Mouse (Mus musculus) heart, adult 2 months (tissue): ENCODE results near the gene Dgkg. TPM values are rescaled to one million over a fixed set of nuclear protein-coding genes. Genes with fewer than 3 reads are reported as not detected.

Source experiments
- DNase-seq, 2 experiments: peaks; one replicate each; pipeline ENCODE4 v3.0.0; 2021
- H3K27ac ChIP-seq: fragments of 200-600 bp; 2 replicates; pipeline ENCODE4 v1.8.1; 2022
- H3K27me3 ChIP-seq: fragments of 200-500 bp; 2 replicates; pipeline ENCODE4 v1.6.1; 2012; ENCODE audit warnings: mild to moderate bottlenecking, low read length, inconsistent platforms, mixed read lengths; ENCODE audit not compliant: control insufficient read depth, insufficient read depth
- H3K36me3 ChIP-seq: fragments of 200-500 bp; 2 replicates; pipeline ENCODE4 v1.6.1; 2012; ENCODE audit warnings: low read length, inconsistent platforms; ENCODE audit not compliant: control insufficient read depth, insufficient read depth
- H3K4me1 ChIP-seq: fragments of 200-500 bp; 2 replicates; pipeline ENCODE4 v1.6.1; 2011; ENCODE audit warnings: low read length; ENCODE audit not compliant: control insufficient read depth, insufficient read depth
- H3K4me3 ChIP-seq: fragments of 200-600 bp; 2 replicates; pipeline ENCODE4 v1.8.1; 2022
- H3K79me2 ChIP-seq: fragments of 200-500 bp; replicated peaks from 2 replicates; pipeline ENCODE4 v1.6.1; 2012; ENCODE audit warnings: mild to moderate bottlenecking, inconsistent platforms, low read length, moderate library complexity, mixed read lengths; ENCODE audit not compliant: control insufficient read depth, insufficient read depth
- H3K9ac ChIP-seq: fragments of 200-500 bp; 2 replicates; pipeline ENCODE4 v1.6.1; 2012; ENCODE audit warnings: low read depth, mild to moderate bottlenecking, control low read depth, inconsistent platforms, low read length, mixed read lengths
- CTCF ChIP-seq: fragments of 200-600 bp; IDR thresholded peaks from 2 replicates; pipeline ENCODE4 v1.8.1; 2022; ENCODE audit warnings: antibody characterized with exemption, mild to moderate bottlenecking, moderate library complexity
- EP300 ChIP-seq: fragments of 200-500 bp; IDR thresholded peaks from 2 replicates; pipeline ENCODE4 v1.6.1; 2011; ENCODE audit warnings: low read depth, low read length, control low read depth; ENCODE audit not compliant: insufficient read depth
- POLR2A ChIP-seq: fragments of 200-500 bp; IDR thresholded peaks from 2 replicates; pipeline ENCODE4 v1.6.1; 2011; ENCODE audit warnings: mild to moderate bottlenecking, low read depth, low read length, control low read depth; ENCODE audit not compliant: insufficient read depth
- WGBS: fragments of 180-500 bp; shearing (Covaris S2); methylation state at CpG from one replicate; pipeline ENCODE4 v1.1.7; 2018; 5-methylcytosine and 5-hydroxymethylcytosine counted together
- intact Hi-C: fragments of 180-260 bp; cut with DNase I; formaldehyde crosslinking; loops from one replicate; pipeline ENCODE4 v1.15.1; 2025
- polyA plus RNA-seq: library from polyadenylated mRNA; depleted of rRNA; stranded (reverse); fragments of >200 nt; gene quantifications from 2 replicates; pipeline ENCODE4 v1.2.3, GENCODE M21; 2012
- total RNA-seq, 2 experiments: library from RNA; stranded (reverse); gene quantifications; 2 replicates each; pipeline ENCODE4 v1.2.3; 2021

Dgkg gene
- total and polyA plus RNA-seq, 3 experiments: 0.25 to 0.96 (median 0.39) TPM

- no peak for TF ChIP-seq CTCF
- TF ChIP-seq POLR2A: no peak
- no peak for TF ChIP-seq EP300
- Histone ChIP-seq H3K4me3 (no peak overlapping the region), H3K27ac (no peak overlapping the region), H3K9ac (no peak overlapping the region), H3K36me3 (no peaks in the 10 kb centered on the region), H3K79me2 (no peaks in the 10 kb centered on the region), H3K27me3 (peaks cover 7% of the 10 kb centered on the region), H3K4me1 (no peaks in the 10 kb centered on the region)
- intact Hi-C loops: no loop called here
- WGBS: 53% methylated on average over 5 of the region's 5 CpGs
- DNase-seq: no peak
These were observed 1.8 kb downstream of the Dgkg start for GRCm38 (mm10) chr16:22655223-22655622.

DNA sequence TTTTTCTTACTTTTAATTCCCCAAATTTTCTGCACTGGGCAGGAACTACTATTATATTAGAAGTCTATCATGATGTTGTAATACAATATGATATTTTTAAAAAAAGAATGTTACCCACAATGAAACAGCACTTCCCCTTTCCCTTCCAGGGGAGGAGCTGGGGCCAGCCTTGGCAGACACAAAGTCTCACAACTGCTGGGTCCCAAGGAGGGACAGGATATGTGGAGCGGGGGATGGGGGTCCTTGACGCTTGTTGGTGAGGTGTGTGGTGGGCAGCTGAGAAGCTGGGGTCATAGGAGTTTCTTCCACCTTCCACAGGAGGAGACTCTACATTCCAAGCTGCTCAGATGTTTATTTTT is 2.6 kb downstream of the Dgkg start:
- Histone ChIP-seq H3K79me2 (no peaks in the 10 kb centered on the region), H3K27me3 (peaks cover 7% of the 10 kb centered on the region), H3K4me3 (no peak overlapping the region), H3K9ac (no peak overlapping the region), H3K27ac (no peak overlapping the region), H3K36me3 (no peaks in the 10 kb centered on the region), H3K4me1 (no peaks in the 10 kb centered on the region)
- peak in 1 of 2 experiments; percentile 8 for DNase-seq
- intact Hi-C loops: no loop called here
- no peak for TF ChIP-seq CTCF
- no peak for TF ChIP-seq POLR2A
- TF ChIP-seq EP300: no peak
- 31% methylated on average over 2 of the region's 2 CpGs for WGBS

- WGBS: 82% methylated on average over 11 of the region's 11 CpGs
- intact Hi-C loops: no loop called here
- H3K27ac ChIP-seq: no peak overlapping the region
- no peaks in the 10 kb centered on the region for H3K79me2 ChIP-seq
- H3K27me3 ChIP-seq: peaks cover 7% of the 10 kb centered on the region
- H3K4me3 ChIP-seq: no peak overlapping the region
- H3K36me3 ChIP-seq: no peaks in the 10 kb centered on the region
- H3K9ac ChIP-seq: no peak overlapping the region
- TF ChIP-seq POLR2A (no peak), CTCF (no peak), EP300 (no peak)
- no peak for DNase-seq
- H3K4me1 ChIP-seq: no peaks in the 10 kb centered on the region
These were observed 3.1 kb downstream of the Dgkg start for GRCm38 (mm10) chr16:22653817-22654476.

DNA sequence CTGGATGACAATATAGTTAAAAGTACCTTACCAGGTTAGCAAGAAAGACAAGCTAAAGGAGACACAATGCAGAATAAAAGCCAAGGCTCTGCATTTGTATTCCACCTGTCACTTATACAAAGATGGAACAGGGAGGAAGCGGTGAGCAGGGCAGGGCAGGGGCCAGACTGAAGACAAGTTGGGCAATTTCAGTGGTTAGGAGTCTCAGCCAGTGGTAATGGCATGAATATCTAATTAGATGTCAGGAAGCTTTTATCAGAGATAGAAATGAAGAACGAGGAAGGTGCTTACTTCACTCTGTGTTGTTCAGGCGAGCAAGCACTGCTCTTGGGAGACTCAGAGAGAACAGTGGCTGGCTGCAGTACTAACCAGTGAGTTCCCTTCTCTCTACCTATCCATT is 5.8 kb downstream of the Dgkg start:
- WGBS: 50% methylated on average over 3 of the region's 3 CpGs
- intact Hi-C loops: no loop called here
- no peak for DNase-seq
- no peak overlapping the region for H3K9ac ChIP-seq
- peaks cover 2% of the 10 kb centered on the region for H3K27me3 ChIP-seq
- no peak overlapping the region for H3K4me3 ChIP-seq
- no peaks in the 10 kb centered on the region for H3K79me2 ChIP-seq
- no peaks in the 10 kb centered on the region for H3K4me1 ChIP-seq
- no peak overlapping the region for H3K27ac ChIP-seq
- no peaks in the 10 kb centered on the region for H3K36me3 ChIP-seq
- TF ChIP-seq CTCF (no peak), POLR2A (no peak), EP300 (no peak)

DNA sequence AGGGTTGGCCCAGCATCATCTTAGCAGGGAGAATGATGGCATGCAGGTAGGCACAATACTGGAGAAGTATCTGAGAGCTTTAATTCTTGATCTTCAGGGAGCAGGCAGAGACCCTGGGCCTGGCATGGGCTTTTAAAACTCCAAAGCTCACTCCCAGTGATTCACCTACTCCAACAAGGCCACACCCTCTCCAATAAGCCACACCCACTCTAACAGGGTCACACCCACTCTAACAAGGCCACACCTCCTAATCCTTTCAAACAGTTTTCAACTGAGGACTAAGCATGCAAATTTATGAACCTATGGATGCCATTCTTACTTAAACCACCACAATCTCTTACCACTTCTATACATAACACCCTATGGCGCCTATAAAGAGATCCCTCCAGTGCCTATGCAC is 11.8 kb downstream of the Dgkg start:
- Histone ChIP-seq H3K79me2 (no peaks in the 10 kb centered on the region), H3K36me3 (no peaks in the 10 kb centered on the region), H3K4me3 (no peak overlapping the region), H3K27me3 (no peaks in the 10 kb centered on the region), H3K4me1 (no peaks in the 10 kb centered on the region), H3K27ac (no peak overlapping the region), H3K9ac (no peak overlapping the region)
- WGBS: 77% methylated on average over 1 of the region's 1 CpGs
- TF ChIP-seq EP300 (no peak), CTCF (no peak), POLR2A (no peak)
- intact Hi-C loops: no loop called here
- DNase-seq: no peak

DNA sequence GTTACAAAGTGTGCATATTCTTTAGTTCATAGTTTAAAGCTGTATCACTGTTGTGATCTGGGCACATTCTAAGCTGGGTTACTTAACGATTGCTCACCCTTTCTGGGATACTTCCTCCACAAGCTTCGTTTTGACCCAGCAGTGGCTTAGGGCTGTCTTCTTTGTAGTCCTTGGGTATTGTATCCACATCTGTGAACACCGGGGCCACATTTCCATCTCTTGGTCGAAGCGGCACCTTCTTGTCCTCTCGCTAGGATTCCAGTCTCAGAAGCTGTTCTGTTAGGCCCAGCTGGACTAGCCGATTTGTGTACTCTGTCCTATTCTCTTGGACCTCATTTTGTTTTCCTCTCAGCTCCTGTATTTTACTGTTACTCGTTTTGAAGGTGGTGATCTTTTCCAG is 13.6 kb downstream of the Dgkg start:
- Histone ChIP-seq H3K27ac (no peak overlapping the region), H3K4me3 (no peak overlapping the region), H3K79me2 (no peaks in the 10 kb centered on the region), H3K36me3 (no peaks in the 10 kb centered on the region), H3K9ac (no peak overlapping the region), H3K4me1 (no peaks in the 10 kb centered on the region), H3K27me3 (no peaks in the 10 kb centered on the region)
- 74% methylated on average over 8 of the region's 8 CpGs for WGBS
- intact Hi-C loops: no loop called here
- no peak for TF ChIP-seq POLR2A
- no peak for TF ChIP-seq CTCF
- no peak for TF ChIP-seq EP300
- no peak for DNase-seq
